Mouse (Mus musculus): ENCODE measurements around the gene Cdk14. TPM values are rescaled to one million over a fixed set of nuclear protein-coding genes. Genes with fewer than 3 reads are reported as not detected.

Gene Cdk14
- polyA plus RNA-seq, 1 experiment from 2014 or later: 35.8 TPM

GRCm38 (mm10) chr5:5360338-5360737 lies 59.8 kb downstream of the Cdk14 start:
- Histone ChIP-seq H3K4me2 (no peak overlapping the region), H3K4me3 (no peak overlapping the region), H3K4me1 (replicated peaks) (peaks cover 16% of the 10 kb centered on the region), H3K36me3 (peaks cover 3% of the 10 kb centered on the region; the same call in 1 of the 2 replicates), H3K9ac (no peak overlapping the region), H3K27me3 (no peaks in the 10 kb centered on the region), H3K9me3 (no peaks in the 10 kb centered on the region; the same call in 1 of the 2 replicates), H3K27ac (0 out of 2 replicates have a peak overlapping the region, but pooled peaks have one; percentile 18)
- 93% methylated on average over 5 of the region's 5 CpGs for WGBS
- ATAC-seq (ENCODE audit: low FRiP score): no peak

GRCm38 (mm10) chr5:5359915-5360314 lies 60.2 kb downstream of the Cdk14 start:
- WGBS: 65% methylated on average over 3 of the region's 3 CpGs
- Histone ChIP-seq H3K27me3 (no peaks in the 10 kb centered on the region), H3K4me1 (replicated peaks) (peaks cover 16% of the 10 kb centered on the region), H3K4me2 (no peak overlapping the region), H3K27ac (no peak overlapping the region), H3K9ac (no peak overlapping the region), H3K4me3 (no peak overlapping the region), H3K9me3 (no peaks in the 10 kb centered on the region; the same call in 1 of the 2 replicates), H3K36me3 (peaks cover 3% of the 10 kb centered on the region; the same call in 1 of the 2 replicates)
- ATAC-seq (ENCODE audit: low FRiP score): no peak

GRCm38 (mm10) chr5:5359370-5359769 lies 60.7 kb downstream of the Cdk14 start:
- H3K27me3 ChIP-seq: no peaks in the 10 kb centered on the region
- H3K36me3 ChIP-seq: peaks cover 3% of the 10 kb centered on the region; the same call in 1 of the 2 replicates
- H3K9ac ChIP-seq: no peak overlapping the region
- no peak overlapping the region for H3K27ac ChIP-seq
- ATAC-seq (ENCODE audit: low FRiP score): no peak
- H3K9me3 ChIP-seq: no peaks in the 10 kb centered on the region; the same call in 1 of the 2 replicates
- H3K4me3 ChIP-seq: no peak overlapping the region
- WGBS: 96% methylated on average over 5 of the region's 5 CpGs
- H3K4me2 ChIP-seq: no peak overlapping the region
- H3K4me1 ChIP-seq (replicated peaks): peaks cover 16% of the 10 kb centered on the region

- Histone ChIP-seq H3K27me3 (no peaks in the 10 kb centered on the region), H3K4me2 (no peak overlapping the region), H3K4me1 (replicated peaks) (peaks cover 12% of the 10 kb centered on the region), H3K9me3 (no peaks in the 10 kb centered on the region; the same call in 1 of the 2 replicates), H3K36me3 (peaks cover 3% of the 10 kb centered on the region; the same call in 1 of the 2 replicates), H3K4me3 (no peak overlapping the region), H3K27ac (no peak overlapping the region), H3K9ac (no peak overlapping the region)
- ATAC-seq (ENCODE audit: low FRiP score): no peak
- WGBS: 92% methylated on average over 18 of the region's 18 CpGs
Measured at GRCm38 (mm10) chr5:5358019-5358717, 61.9 kb downstream of the Cdk14 start.

- WGBS: 59% methylated on average over 5 of the region's 5 CpGs
- H3K36me3 ChIP-seq: no peaks in the 10 kb centered on the region; the same call in 1 of the 2 replicates
- no peak overlapping the region for H3K27ac ChIP-seq
- H3K4me2 ChIP-seq: no peak overlapping the region
- H3K27me3 ChIP-seq: no peaks in the 10 kb centered on the region
- no peaks in the 10 kb centered on the region for H3K9me3 ChIP-seq
- no peak for ATAC-seq (ENCODE audit: low FRiP score)
- H3K4me1 ChIP-seq (replicated peaks): no peaks in the 10 kb centered on the region; the same call in 1 of the 2 replicates
- no peak overlapping the region for H3K9ac ChIP-seq
- no peak overlapping the region for H3K4me3 ChIP-seq
Measured at GRCm38 (mm10) chr5:5354684-5355368, 65.3 kb downstream of the Cdk14 start.

- no peak for ATAC-seq (ENCODE audit: low FRiP score)
- H3K27me3 ChIP-seq: no peaks in the 10 kb centered on the region
- H3K4me3 ChIP-seq: no peak overlapping the region
- no peak overlapping the region for H3K4me2 ChIP-seq
- H3K9ac ChIP-seq: no peak overlapping the region
- H3K36me3 ChIP-seq: no peaks in the 10 kb centered on the region
- WGBS: 26% methylated on average over 1 of the region's 1 CpGs
- no peaks in the 10 kb centered on the region for H3K9me3 ChIP-seq
- H3K4me1 ChIP-seq (replicated peaks): no peaks in the 10 kb centered on the region; the same call in 1 of the 2 replicates
- no peak overlapping the region for H3K27ac ChIP-seq
Measured at GRCm38 (mm10) chr5:5353946-5354345, 66.2 kb downstream of the Cdk14 start.

GRCm38 (mm10) chr5:5344646-5345045 lies 75.5 kb downstream of the Cdk14 start:
- H3K27ac ChIP-seq: no peak overlapping the region
- H3K4me1 ChIP-seq (replicated peaks): peaks cover 28% of the 10 kb centered on the region
- H3K9me3 ChIP-seq: 0 out of 2 replicates have a peak, but pooled peaks cover 3% of the 10 kb centered on the region
- H3K9ac ChIP-seq: no peak overlapping the region
- no peaks in the 10 kb centered on the region for H3K36me3 ChIP-seq
- no peaks in the 10 kb centered on the region for H3K27me3 ChIP-seq
- H3K4me2 ChIP-seq: no peak overlapping the region
- 92% methylated on average over 5 of the region's 5 CpGs for WGBS
- H3K4me3 ChIP-seq: no peak overlapping the region
- ATAC-seq (ENCODE audit: low FRiP score): no peak

- no peaks in the 10 kb centered on the region for H3K36me3 ChIP-seq
- peak overlapping the region; percentile 87 for H3K27ac ChIP-seq
- H3K4me2 ChIP-seq: no peak overlapping the region
- 0 out of 2 replicates have a peak, but pooled peaks cover 3% of the 10 kb centered on the region for H3K9me3 ChIP-seq
- no peak overlapping the region for H3K9ac ChIP-seq
- H3K4me1 ChIP-seq (replicated peaks): peaks cover 28% of the 10 kb centered on the region
- ATAC-seq (ENCODE audit: low FRiP score): peak; percentile 25; the same call in 1 of the 2 replicates
- H3K4me3 ChIP-seq: no peak overlapping the region
- H3K27me3 ChIP-seq: no peaks in the 10 kb centered on the region
- WGBS: 89% methylated on average over 2 of the region's 2 CpGs
Measured at GRCm38 (mm10) chr5:5343741-5344140, 76.4 kb downstream of the Cdk14 start.

- Histone ChIP-seq H3K9me3 (0 out of 2 replicates have a peak, but pooled peaks cover 3% of the 10 kb centered on the region), H3K9ac (no peak overlapping the region), H3K27me3 (no peaks in the 10 kb centered on the region), H3K4me1 (replicated peaks) (peaks cover 28% of the 10 kb centered on the region), H3K4me2 (no peak overlapping the region), H3K36me3 (no peaks in the 10 kb centered on the region), H3K27ac (peak overlapping the region; percentile 87), H3K4me3 (no peak overlapping the region)
- WGBS: 63% methylated on average over 2 of the region's 2 CpGs
- ATAC-seq (ENCODE audit: low FRiP score): peak; percentile 70
Measured at GRCm38 (mm10) chr5:5343267-5343666, 76.8 kb downstream of the Cdk14 start.

- H3K27ac ChIP-seq: peak overlapping the region; percentile 83
- H3K9ac ChIP-seq: no peak overlapping the region
- H3K27me3 ChIP-seq: no peaks in the 10 kb centered on the region
- H3K4me1 ChIP-seq (replicated peaks): peaks cover 28% of the 10 kb centered on the region
- H3K36me3 ChIP-seq: no peaks in the 10 kb centered on the region
- 0 out of 2 replicates have a peak, but pooled peaks cover under 1% of the 10 kb centered on the region for H3K9me3 ChIP-seq
- H3K4me3 ChIP-seq: no peak overlapping the region
- WGBS: 46% methylated on average over 11 of the region's 11 CpGs
- peak; percentile 90 for ATAC-seq (ENCODE audit: low FRiP score)
- no peak overlapping the region for H3K4me2 ChIP-seq
Measured at GRCm38 (mm10) chr5:5342410-5343137, 77.5 kb downstream of the Cdk14 start.

GRCm38 (mm10) chr5:5341611-5342010 lies 78.5 kb downstream of the Cdk14 start:
- Histone ChIP-seq H3K36me3 (no peaks in the 10 kb centered on the region), H3K9me3 (no peaks in the 10 kb centered on the region), H3K4me3 (no peak overlapping the region), H3K27ac (peak overlapping the region; percentile 83; the same call in 1 of the 2 replicates), H3K4me2 (no peak overlapping the region), H3K9ac (no peak overlapping the region), H3K27me3 (no peaks in the 10 kb centered on the region), H3K4me1 (replicated peaks) (peaks cover 28% of the 10 kb centered on the region)
- 87% methylated on average over 8 of the region's 8 CpGs for WGBS
- no peak for ATAC-seq (ENCODE audit: low FRiP score)

GRCm38 (mm10) chr5:5333916-5334315 lies 86.2 kb downstream of the Cdk14 start:
- Histone ChIP-seq H3K9me3 (no peaks in the 10 kb centered on the region), H3K4me3 (no peak overlapping the region), H3K9ac (no peak overlapping the region), H3K36me3 (no peaks in the 10 kb centered on the region), H3K27me3 (no peaks in the 10 kb centered on the region), H3K4me1 (replicated peaks) (no peaks in the 10 kb centered on the region), H3K4me2 (no peak overlapping the region), H3K27ac (no peak overlapping the region)
- 95% methylated on average over 8 of the region's 8 CpGs for WGBS
- no peak for ATAC-seq (ENCODE audit: low FRiP score)

Measured in hindbrain, embryonic 13.5 days (tissue).